Mouse (Mus musculus) limb, embryonic 11.5 days (tissue): ENCODE measurements around the gene Mok. TPM values are rescaled to one million over a fixed set of nuclear protein-coding genes. Genes with fewer than 3 reads are reported as not detected.

ENCODE experiments used
- ATAC-seq: fragments of 200-750 bp; cut with Nextera tagmentation; 2 replicates; pipeline ENCODE4 v1.8.0; 2017; ENCODE audit warnings: low read depth; ENCODE audit not compliant: insufficient number of reproducible peaks, low FRiP score, low TSS enrichment
- DNase-seq: peaks from one replicate; pipeline ENCODE4 v3.0.0-alpha.2; 2015; ENCODE audit warnings: low spot score
- H3K27ac ChIP-seq: fragments of 300-500 bp; sonication (generic); replicated peaks from 2 replicates; pipeline ENCODE4 v1.5.1; 2014; ENCODE audit warnings: low read depth, mild to moderate bottlenecking, low read length
- H3K27me3 ChIP-seq: fragments of 300-500 bp; sonication (generic); 2 replicates; pipeline ENCODE4 v1.6.1; 2014; ENCODE audit warnings: mild to moderate bottlenecking, low read length, mixed read lengths; ENCODE audit not compliant: control insufficient read depth, insufficient read depth
- H3K36me3 ChIP-seq: fragments of 300-500 bp; sonication (generic); 2 replicates; pipeline ENCODE4 v1.6.1; 2014; ENCODE audit warnings: mild to moderate bottlenecking, low read length, moderate library complexity, mixed read lengths; ENCODE audit not compliant: control insufficient read depth, insufficient read depth
- H3K4me1 ChIP-seq: fragments of 300-500 bp; sonication (generic); 2 replicates; pipeline ENCODE4 v1.6.1; 2014; ENCODE audit warnings: low read length, mixed read lengths; ENCODE audit not compliant: control insufficient read depth, insufficient read depth
- H3K4me2 ChIP-seq: fragments of 300-500 bp; sonication (generic); 2 replicates; pipeline ENCODE4 v1.6.1; 2014; ENCODE audit warnings: low read depth, mild to moderate bottlenecking, moderate library complexity; ENCODE audit not compliant: severe bottlenecking
- H3K4me3 ChIP-seq: fragments of 300-500 bp; sonication (generic); 2 replicates; pipeline ENCODE4 v1.5.1; 2014; ENCODE audit warnings: low read depth, low read length
- H3K9ac ChIP-seq: fragments of 300-500 bp; sonication (generic); 2 replicates; pipeline ENCODE4 v1.6.1; 2014; ENCODE audit warnings: mild to moderate bottlenecking, low read length
- H3K9me3 ChIP-seq: fragments of 300-500 bp; sonication (generic); 2 replicates; pipeline ENCODE4 v1.6.1; 2016; ENCODE audit warnings: low read length; ENCODE audit not compliant: control insufficient read depth
- WGBS: fragments of 180-500 bp; shearing (Covaris S2); extraction: QIAGEN DNeasy Blood & Tissue Kit; methylation state at CpG from one replicate; pipeline ENCODE4 v1.1.7; 2014; 5-methylcytosine and 5-hydroxymethylcytosine counted together
- polyA plus RNA-seq: library from polyadenylated mRNA; unstranded; fragments of >200 nt; fragmentation: Nextera tagmentation; extraction: Ambion mirVana; gene quantifications from 2 replicates; pipeline ENCODE4 v1.2.1, GENCODE M21; 2014

Mok gene
- polyA plus RNA-seq, 1 experiment from 2014 or later = 7.1 TPM

- Histone ChIP-seq H3K36me3 (no peaks in the 10 kb centered on the region; the same call in 1 of the 2 replicates), H3K4me3 (no peak overlapping the region), H3K4me1 (0 out of 2 replicates have a peak, but pooled peaks cover 4% of the 10 kb centered on the region), H3K9ac (no peak overlapping the region), H3K27me3 (no peaks in the 10 kb centered on the region), H3K4me2 (no peak overlapping the region), H3K27ac (no peak overlapping the region), H3K9me3 (no peaks in the 10 kb centered on the region)
- WGBS = 89% methylated on average over 32 of the region's 32 CpGs
- ATAC-seq = no peak
- no peak for DNase-seq
Observed at GRCm38 (mm10) chr12:110854786-110855737, 14.3 kb upstream of the Mok start.

GRCm38 (mm10) chr12:110851923-110852322 lies 11.2 kb upstream of the Mok start:
- no peaks in the 10 kb centered on the region for H3K27me3 ChIP-seq
- 94% methylated on average over 1 of the region's 1 CpGs for WGBS
- ATAC-seq (no peak), DNase-seq (no peak)
- no peak overlapping the region for H3K4me2 ChIP-seq
- 0 out of 2 replicates have a peak, but pooled peaks cover 4% of the 10 kb centered on the region for H3K4me1 ChIP-seq
- H3K36me3 ChIP-seq = no peaks in the 10 kb centered on the region; the same call in 1 of the 2 replicates
- H3K27ac ChIP-seq = no peak overlapping the region
- H3K9ac ChIP-seq = no peak overlapping the region
- H3K4me3 ChIP-seq = no peak overlapping the region
- no peaks in the 10 kb centered on the region for H3K9me3 ChIP-seq

DNA sequence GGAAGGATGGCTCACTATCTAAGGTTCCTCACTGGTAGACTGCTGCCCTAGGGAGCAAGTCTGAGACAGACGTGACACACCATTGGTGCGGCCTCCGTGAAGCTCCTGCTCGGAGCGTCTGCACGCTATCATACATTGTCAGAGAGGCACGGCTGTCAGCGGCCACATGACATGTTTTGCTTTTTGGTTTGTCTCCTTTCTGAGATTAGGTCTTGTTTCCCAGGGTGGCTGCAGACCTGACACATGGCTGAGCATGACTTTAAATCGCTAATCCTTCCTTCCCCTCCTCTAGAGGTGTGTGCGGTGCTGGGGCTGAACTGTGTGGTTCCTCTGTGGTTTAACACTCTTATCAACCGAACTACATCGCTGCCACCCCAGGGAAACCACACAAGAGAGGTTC lies 10.7 kb upstream of the Mok start:
- Histone ChIP-seq H3K4me1 (0 out of 2 replicates have a peak, but pooled peaks cover 4% of the 10 kb centered on the region), H3K9ac (no peak overlapping the region), H3K27ac (no peak overlapping the region), H3K9me3 (no peaks in the 10 kb centered on the region), H3K27me3 (no peaks in the 10 kb centered on the region), H3K36me3 (no peaks in the 10 kb centered on the region; the same call in 1 of the 2 replicates), H3K4me3 (0 out of 2 replicates have a peak overlapping the region, but pooled peaks have one; percentile 79), H3K4me2 (peak overlapping the region; percentile 51)
- WGBS = 88% methylated on average over 12 of the region's 12 CpGs
- no peak for ATAC-seq
- DNase-seq = no peak

GRCm38 (mm10) chr12:110850929-110851256 lies 10.2 kb upstream of the Mok start:
- H3K27me3 ChIP-seq = peaks cover 5% of the 10 kb centered on the region; the same call in 1 of the 2 replicates
- H3K9ac ChIP-seq = peak overlapping the region; percentile 91; the same call in 1 of the 2 replicates
- H3K9me3 ChIP-seq = no peaks in the 10 kb centered on the region
- 15% methylated on average over 9 of the region's 9 CpGs for WGBS
- H3K27ac ChIP-seq = peak overlapping the region; percentile 43; the same call in 1 of the 2 replicates
- no peak for DNase-seq
- H3K4me1 ChIP-seq = 0 out of 2 replicates have a peak, but pooled peaks cover 4% of the 10 kb centered on the region
- no peak; the same call in 1 of the 2 replicates for ATAC-seq
- peak overlapping the region; percentile 79 for H3K4me3 ChIP-seq
- H3K4me2 ChIP-seq = peak overlapping the region; percentile 51
- H3K36me3 ChIP-seq = no peaks in the 10 kb centered on the region; the same call in 1 of the 2 replicates

DNA sequence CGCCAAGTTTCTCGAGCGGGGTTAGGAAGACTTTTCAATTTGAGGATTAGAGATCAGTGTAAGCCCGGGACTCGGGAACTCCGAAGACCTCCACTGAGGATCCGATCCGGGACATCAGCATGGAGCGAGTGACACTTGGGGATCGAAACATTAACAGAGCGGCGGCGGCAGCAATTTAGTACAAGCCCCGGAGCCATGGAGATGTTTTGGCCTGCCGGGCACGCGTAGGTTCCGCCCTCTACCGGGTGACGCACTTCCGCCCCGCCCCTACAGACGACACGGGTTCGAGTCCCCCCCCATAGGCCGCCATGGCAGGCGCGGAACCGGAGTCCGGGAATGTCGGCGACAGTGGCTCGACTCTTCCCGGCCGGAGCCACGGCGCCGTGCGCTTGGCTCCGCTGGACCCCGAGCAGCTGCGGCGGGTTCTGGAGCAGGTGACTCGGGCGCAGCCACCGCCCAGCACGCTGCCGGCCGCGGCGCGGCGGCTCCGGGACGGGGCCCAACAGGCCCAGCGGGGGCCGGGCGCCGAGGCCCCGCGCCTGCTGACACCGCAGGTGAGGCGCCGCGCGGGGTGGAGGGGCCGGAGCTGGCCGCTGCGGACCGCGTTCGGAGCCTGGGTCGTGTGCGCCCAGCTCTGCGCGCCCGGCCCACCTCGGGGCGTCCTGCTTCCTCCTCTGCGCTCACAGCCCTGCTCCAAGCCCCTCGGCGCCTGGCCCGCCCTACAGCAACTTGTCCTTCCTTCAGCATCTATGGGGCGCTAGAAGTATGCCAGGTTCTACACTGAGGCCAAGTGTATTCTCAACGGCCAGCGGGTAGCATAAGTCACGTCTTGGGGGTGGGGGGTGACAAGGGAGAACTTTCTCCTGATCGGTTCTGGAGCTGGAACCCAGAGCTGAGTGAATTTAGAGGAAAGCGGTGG lies 9.5 kb upstream of the Mok start, which contains the start of gene Zfp839:
Gene Zfp839, plus strand, starts transcription at position 244 of the 919 bp plus-strand sequence.
- peak within 1 kb of the TSS; percentile 51 for H3K4me2 ChIP-seq
- DNase-seq = peak; percentile 90
- WGBS = under 1% methylated on average over 84 of the region's 89 CpGs
- no peaks in the 10 kb centered on the region for H3K9me3 ChIP-seq
- 0 out of 2 replicates have a peak, but pooled peaks cover 4% of the 10 kb centered on the region for H3K4me1 ChIP-seq
- H3K36me3 ChIP-seq = no peaks in the 10 kb centered on the region
- H3K9ac ChIP-seq = peak within 1 kb of the TSS; percentile 91
- H3K4me3 ChIP-seq = peak within 1 kb of the TSS; percentile 79
- ATAC-seq = peak; percentile 79
- H3K27ac ChIP-seq = peak within 1 kb of the TSS; percentile 43; the same call in 1 of the 2 replicates
- H3K27me3 ChIP-seq = peaks cover 6% of the 10 kb centered on the region; the same call in 1 of the 2 replicates

- H3K27ac ChIP-seq = no peak overlapping the region
- no peak overlapping the region for H3K9ac ChIP-seq
- peaks cover 17% of the 10 kb centered on the region; the same call in 1 of the 2 replicates for H3K27me3 ChIP-seq
- peaks cover 4% of the 10 kb centered on the region; the same call in 1 of the 2 replicates for H3K4me1 ChIP-seq
- H3K4me3 ChIP-seq = no peak overlapping the region; the same call in 1 of the 2 replicates
- 71% methylated on average over 6 of the region's 6 CpGs for WGBS
- no peaks in the 10 kb centered on the region for H3K36me3 ChIP-seq
- ATAC-seq (no peak), DNase-seq (no peak)
- H3K9me3 ChIP-seq = no peaks in the 10 kb centered on the region
- peak overlapping the region; percentile 66 for H3K4me2 ChIP-seq
Observed at GRCm38 (mm10) chr12:110846191-110846765, 5.5 kb upstream of the Mok start.

- peak; percentile 97 for DNase-seq
- Histone ChIP-seq H3K27me3 (peaks cover 17% of the 10 kb centered on the region; the same call in 1 of the 2 replicates), H3K4me2 (peak overlapping the region; percentile 66), H3K9ac (peak overlapping the region; percentile 45; the same call in 1 of the 2 replicates), H3K36me3 (no peaks in the 10 kb centered on the region), H3K9me3 (no peaks in the 10 kb centered on the region), H3K27ac (no peak overlapping the region), H3K4me1 (no peaks in the 10 kb centered on the region; the same call in 1 of the 2 replicates), H3K4me3 (peak overlapping the region; percentile 31)
- WGBS = under 1% methylated on average over 36 of the region's 36 CpGs
- ATAC-seq = peak; percentile 62
Observed at GRCm38 (mm10) chr12:110845131-110845880, 4.6 kb upstream of the Mok start.
